Mouse (Mus musculus): ENCODE results near the gene Med13l.

Med13l gene

DNA sequence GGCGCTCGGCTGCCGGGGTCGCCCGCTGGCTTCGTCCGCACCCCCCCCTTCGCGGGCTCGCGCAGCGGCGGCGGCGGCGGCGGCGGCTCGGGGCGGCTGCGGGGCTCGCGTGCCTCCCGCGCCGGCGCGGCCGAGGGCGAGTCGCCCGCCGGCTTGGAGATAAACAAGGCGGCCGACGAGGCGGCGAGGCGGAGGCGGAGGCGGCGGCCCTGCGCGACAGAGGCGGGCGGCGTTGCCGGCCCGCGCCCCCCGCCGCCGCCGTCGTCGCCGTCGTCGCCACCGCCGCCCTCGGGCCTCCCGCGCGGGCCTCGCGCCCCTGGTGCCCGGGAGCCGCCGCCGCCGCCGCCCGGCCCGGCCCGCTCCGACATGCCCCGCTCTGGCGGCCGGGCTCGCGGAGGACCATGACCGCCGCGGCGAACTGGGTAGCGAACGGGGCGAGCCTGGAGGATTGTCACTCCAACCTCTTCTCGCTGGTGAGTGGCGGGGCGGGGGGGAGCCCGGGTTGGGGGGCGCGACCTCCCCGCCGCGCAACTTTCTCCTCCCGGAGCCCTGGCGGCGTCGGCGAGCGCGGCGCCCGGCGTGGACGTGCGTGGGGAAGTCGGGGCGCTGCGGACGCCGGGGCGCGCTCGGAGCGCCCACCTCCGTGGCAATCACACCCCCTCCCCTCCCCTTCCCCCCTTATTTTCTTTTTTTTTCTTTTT, at the start of gene Med13l:
TSS of gene Med13l (plus strand) at position 295 of the 701 bp plus-strand sequence.
- DNase-seq (ENCODE audit: low spot score in 2 of 2), result peak in 1 of 2 experiments; percentile 21

DNA sequence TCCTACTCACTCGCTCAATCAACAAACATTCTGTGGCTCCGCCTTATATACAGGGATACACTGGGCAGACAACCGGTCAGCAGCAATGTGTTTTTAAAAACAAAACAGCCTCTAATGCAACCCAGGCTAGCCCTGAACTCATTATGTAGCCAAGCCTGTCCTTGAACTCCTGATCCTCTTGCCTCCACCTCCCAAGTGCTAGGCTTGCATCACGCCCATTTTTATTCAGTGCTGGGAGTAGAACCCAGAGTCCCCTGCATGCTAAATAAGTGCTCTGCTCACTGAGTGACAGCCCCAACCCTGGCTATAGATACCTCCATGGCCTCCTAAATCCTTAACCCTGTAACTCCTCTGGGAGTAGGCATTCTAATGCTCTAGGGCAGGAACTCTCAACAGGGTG, 49.5 kb upstream of the Med13l start:
- no peak for DNase-seq (ENCODE audit: low spot score in 2 of 2)

GRCm38 (mm10) chr5:118513005-118513404, 47.5 kb upstream of the Med13l start:
- DNase-seq (ENCODE audit: low spot score in 2 of 2), result no peak

DNA sequence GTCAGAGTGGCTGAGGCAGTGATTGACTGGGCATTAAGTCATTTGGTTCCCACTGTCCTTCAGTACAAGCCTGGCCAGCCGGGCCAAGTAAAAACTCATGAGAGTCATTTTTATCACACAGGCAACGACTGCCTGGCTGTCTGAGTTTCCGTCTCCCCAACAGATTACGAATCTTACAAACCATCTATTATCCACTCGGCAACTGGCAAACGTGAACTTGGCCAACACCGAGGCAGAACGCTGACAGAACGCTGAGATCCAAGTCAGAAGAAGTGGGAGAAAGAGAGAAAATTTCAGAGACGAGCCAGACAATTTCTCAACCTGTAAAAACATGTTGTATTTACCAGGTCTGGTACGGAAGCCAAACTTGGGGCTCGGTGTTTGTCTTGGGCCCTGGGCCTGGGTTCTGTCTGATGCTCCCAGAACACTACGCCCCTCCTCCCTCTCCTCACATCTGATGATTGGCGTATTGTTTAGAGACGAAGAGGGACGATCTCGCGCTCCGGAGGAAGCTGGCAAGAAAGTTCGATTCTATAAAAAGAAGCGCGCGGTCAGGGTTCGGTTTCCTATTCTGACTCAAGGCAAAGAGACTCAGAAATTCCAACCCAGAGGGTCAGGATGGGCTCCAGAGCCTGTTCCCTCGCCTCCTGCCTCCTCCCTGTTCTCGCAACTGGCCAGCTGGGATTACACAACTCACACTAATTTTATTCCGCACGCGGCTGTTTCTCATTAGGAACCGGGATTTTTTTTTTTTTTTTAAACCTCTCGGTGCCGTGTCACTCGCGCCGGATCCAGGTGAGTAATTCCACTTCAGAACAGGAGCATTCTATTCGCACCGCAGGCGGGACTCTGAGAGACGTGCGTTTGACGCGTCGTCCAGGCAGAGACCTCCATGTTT, 46.6 kb upstream of the Med13l start:
- DNase-seq (ENCODE audit: low spot score in 2 of 2), result peak; percentile 31 to 37

GRCm38 (mm10) chr5:118514527-118514831, 46.0 kb upstream of the Med13l start:
- no peak for DNase-seq (ENCODE audit: low spot score in 2 of 2)

- no peak for DNase-seq (ENCODE audit: low spot score in 2 of 2)
These were observed 45.6 kb upstream of the Med13l start for GRCm38 (mm10) chr5:118514842-118515241.

DNA sequence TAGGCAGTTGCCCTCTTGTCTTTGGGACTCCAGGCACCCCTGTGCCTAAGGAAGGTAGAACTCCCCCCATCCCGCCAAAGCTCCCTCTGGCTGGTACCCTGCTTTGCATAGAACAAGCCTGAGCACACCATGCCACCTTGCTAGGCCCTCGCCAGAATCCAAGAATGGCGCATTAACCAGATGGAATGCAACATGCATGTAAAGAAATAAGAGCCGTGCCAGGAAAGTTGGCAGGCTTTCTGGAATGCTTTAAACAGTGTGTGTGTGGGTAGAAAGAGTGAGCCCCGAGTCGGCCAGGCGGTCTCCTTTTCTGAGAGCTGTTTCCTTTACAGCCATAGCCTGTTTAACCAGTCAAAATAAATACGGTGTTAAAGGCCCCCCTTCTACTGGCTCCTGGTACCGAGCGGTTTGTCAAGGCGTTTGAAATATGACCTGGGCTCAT, 45.2 kb upstream of the Med13l start:
- DNase-seq (ENCODE audit: low spot score in 2 of 2), result peak; percentile 29 to 41

GRCm38 (mm10) chr5:118516066-118516465, 44.4 kb upstream of the Med13l start:
- no peak for DNase-seq (ENCODE audit: low spot score in 2 of 2)

- DNase-seq (ENCODE audit: low spot score in 2 of 2), result no peak
These were observed 44.0 kb upstream of the Med13l start for GRCm38 (mm10) chr5:118516470-118516869.

GRCm38 (mm10) chr5:118520457-118520856, 40.0 kb upstream of the Med13l start:
- DNase-seq (ENCODE audit: low spot score in 2 of 2), result no peak

GRCm38 (mm10) chr5:118524400-118524799, 36.1 kb upstream of the Med13l start:
- DNase-seq (ENCODE audit: low spot score in 2 of 2), result no peak

GRCm38 (mm10) chr5:118525634-118526033, 34.8 kb upstream of the Med13l start:
- DNase-seq (ENCODE audit: low spot score in 2 of 2), result no peak

- DNase-seq (ENCODE audit: low spot score in 2 of 2), result no peak
These were observed 34.0 kb upstream of the Med13l start for GRCm38 (mm10) chr5:118526504-118526903.

DNA sequence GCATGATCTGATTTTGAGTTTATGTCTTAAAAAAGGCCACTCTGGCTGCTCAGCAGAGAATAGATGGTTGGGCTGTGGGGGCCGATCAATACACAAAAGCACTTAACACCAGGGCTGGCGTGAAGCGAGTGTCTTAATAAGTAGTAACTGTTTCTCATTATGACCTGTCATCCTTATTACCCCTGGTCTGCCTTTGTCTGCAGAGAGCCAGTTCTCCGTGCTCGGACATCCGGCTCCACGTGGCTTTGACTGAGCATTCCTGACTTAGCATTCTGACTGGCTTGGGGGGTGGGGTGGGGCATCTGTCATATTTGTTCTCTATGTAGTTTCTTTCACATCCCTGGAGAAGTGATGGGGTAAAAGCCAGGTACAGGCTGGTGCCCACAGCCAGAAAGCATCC, 31.2 kb upstream of the Med13l start:
- DNase-seq (ENCODE audit: low spot score in 2 of 2), result no peak

- no peak for DNase-seq (ENCODE audit: low spot score in 2 of 2)
These were observed 28.4 kb upstream of the Med13l start for GRCm38 (mm10) chr5:118532125-118532524.

DNA sequence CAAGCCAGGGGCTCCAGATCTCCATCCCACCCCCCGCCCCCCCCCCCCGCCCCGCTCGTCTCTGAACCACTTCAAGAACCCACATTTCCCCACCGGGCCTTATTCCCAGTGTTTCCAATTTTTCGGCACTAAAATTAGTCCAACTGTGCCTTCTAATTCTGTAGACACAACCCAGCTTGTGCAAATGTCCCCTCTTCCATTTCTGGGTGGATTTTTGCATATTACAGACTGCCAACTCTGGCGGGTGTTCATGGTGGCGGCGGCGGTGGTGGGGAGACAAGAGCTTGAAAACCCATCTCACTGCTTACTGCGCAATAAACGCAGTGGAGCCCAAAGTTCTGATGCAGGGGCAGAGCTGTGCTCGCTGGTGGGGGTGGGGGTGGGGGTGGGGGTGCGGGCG, 27.8 kb upstream of the Med13l start:
- peak in 1 of 2 experiments; percentile 28 for DNase-seq (ENCODE audit: low spot score in 2 of 2)

- no peak for DNase-seq (ENCODE audit: low spot score in 2 of 2)
These were observed 26.0 kb upstream of the Med13l start for GRCm38 (mm10) chr5:118534407-118534921.

DNA sequence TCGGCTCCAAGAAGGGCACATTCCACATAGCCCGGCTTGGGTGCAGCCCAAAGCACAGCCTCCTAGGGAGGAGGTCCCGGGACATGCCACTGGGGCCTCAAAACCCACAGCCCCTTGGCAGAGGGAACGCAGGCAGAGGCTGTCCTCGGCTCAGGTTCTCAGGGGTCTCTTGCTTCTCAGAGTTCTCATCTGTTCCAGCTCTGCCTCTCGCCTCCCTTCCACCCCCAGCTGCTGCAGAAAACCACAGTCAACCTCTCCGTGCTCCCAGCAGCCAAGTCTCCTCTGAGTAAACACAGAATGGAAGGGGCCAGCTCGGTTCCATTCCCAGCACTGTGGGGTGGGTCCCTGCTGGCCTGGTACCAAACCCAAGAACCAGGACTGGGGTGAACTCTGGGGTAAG, 25.3 kb upstream of the Med13l start:
- DNase-seq (ENCODE audit: low spot score in 2 of 2), result no peak

DNA sequence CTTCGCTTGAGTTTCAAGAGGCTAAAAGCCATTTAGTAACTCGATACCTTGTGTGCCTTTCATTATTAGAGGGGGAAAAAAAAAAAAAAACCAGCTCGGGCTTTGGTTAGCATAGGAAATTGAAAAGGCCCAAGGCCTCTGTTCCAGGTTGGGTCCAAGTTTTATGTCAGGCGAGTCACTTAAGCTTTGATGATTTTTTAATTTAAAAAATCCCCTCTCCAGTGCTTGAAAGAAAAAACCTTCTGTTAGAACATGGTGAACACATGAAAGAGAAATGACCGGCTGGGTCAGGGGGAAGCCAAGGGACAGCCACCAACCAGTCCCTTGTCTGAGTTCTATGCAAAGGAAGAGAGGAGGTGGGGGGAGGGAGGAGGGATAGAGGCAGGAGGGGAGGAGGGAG, 22.0 kb upstream of the Med13l start:
- no peak for DNase-seq (ENCODE audit: low spot score in 2 of 2)

GRCm38 (mm10) chr5:118543816-118544215, 16.7 kb upstream of the Med13l start:
- DNase-seq (ENCODE audit: low spot score in 2 of 2), result no peak

DNA sequence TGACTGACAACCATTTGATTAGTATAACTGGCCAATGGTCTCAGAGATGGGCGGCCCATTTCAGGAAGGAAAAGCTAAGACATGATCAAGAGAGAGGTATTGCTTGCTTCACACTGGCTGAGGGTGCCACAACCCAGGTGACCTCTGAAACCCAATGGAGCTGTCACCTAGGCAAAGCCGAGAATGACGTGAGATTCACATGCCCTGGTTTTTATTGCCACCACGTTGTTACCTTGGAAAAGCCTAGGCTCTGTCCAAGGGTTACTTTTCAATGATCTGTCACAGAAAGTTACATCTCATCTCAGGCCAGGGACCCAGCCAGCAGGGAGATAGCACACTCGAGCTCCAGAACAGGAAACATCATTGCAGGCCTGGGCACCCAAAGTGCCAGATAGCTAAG, 10.0 kb upstream of the Med13l start:
- DNase-seq (ENCODE audit: low spot score in 2 of 2), result no peak

- no peak for DNase-seq (ENCODE audit: low spot score in 2 of 2)
These were observed 7.2 kb upstream of the Med13l start for GRCm38 (mm10) chr5:118553290-118553689.

- no peak for DNase-seq (ENCODE audit: low spot score in 2 of 2)
These were observed 5.2 kb upstream of the Med13l start for GRCm38 (mm10) chr5:118555305-118555704.
